Mouse (Mus musculus) midbrain, embryonic 10.5 days (tissue): ENCODE results near the gene Myom1. TPM values are rescaled to one million over a fixed set of nuclear protein-coding genes. Genes with fewer than 3 reads are reported as not detected.

Source experiments
- DNase-seq: peaks from one replicate; pipeline ENCODE4 v3.0.0-alpha.2; 2017; ENCODE audit warnings: low spot score
- H3K27ac ChIP-seq: fragments of 300-500 bp; sonication (generic); replicated peaks from 2 replicates; pipeline ENCODE4 v1.5.1; 2016; ENCODE audit warnings: mild to moderate bottlenecking
- H3K27me3 ChIP-seq: fragments of 300-500 bp; sonication (generic); 2 replicates; pipeline ENCODE4 v1.6.1; 2016; ENCODE audit warnings: low read depth, mild to moderate bottlenecking; ENCODE audit not compliant: poor library complexity, severe bottlenecking
- H3K36me3 ChIP-seq: fragments of 300-500 bp; sonication (generic); 2 replicates; pipeline ENCODE4 v1.6.1; 2016; ENCODE audit warnings: mild to moderate bottlenecking, moderate library complexity
- H3K4me1 ChIP-seq: fragments of 300-500 bp; sonication (generic); 2 replicates; pipeline ENCODE4 v1.6.1; 2016
- H3K4me3 ChIP-seq: fragments of 300-500 bp; sonication (generic); 2 replicates; pipeline ENCODE4 v1.5.1; 2016; ENCODE audit warnings: mild to moderate bottlenecking, moderate library complexity
- H3K9me3 ChIP-seq: fragments of 300-500 bp; sonication (generic); replicated peaks from 2 replicates; pipeline ENCODE4 v1.6.1; 2016; ENCODE audit warnings: mild to moderate bottlenecking
- WGBS: fragments of 180-500 bp; shearing (Covaris S2); methylation state at CpG from one replicate; pipeline ENCODE4 v1.1.7; 2016; 5-methylcytosine and 5-hydroxymethylcytosine counted together
- polyA plus RNA-seq: library from polyadenylated mRNA; unstranded; fragments of >200 nt; fragmentation: Nextera tagmentation; extraction: Ambion mirVana; gene quantifications from 2 replicates; pipeline ENCODE4 v1.2.1, GENCODE M21; 2016

Myom1 gene
- polyA plus RNA-seq, 1 experiment from 2014 or later = 1.7 TPM

DNA sequence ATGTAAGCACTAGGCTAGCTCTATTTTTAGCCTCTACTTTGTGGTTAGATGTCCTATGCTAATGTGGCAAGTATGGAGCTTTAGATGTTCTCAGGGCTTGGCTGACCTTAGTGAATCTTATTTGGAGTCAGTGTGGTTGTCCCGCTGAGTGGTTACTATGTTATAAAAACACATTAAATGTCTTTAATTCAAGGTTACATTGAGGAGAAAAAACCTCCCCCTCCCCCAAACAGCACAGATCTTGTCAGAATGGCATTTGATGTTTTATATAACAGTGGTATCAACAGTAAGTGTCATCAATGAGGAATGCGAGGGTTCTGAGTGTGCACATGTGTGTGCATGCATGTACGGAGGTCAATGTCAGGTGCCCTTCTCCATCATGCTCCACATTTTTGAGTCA is 24.8 kb downstream of the Myom1 start:
- WGBS = 92% methylated on average over 3 of the region's 3 CpGs
- Histone ChIP-seq H3K27me3 (no peaks in the 10 kb centered on the region), H3K9me3 (no peaks in the 10 kb centered on the region), H3K4me3 (no peak overlapping the region), H3K4me1 (0 out of 2 replicates have a peak, but pooled peaks cover 2% of the 10 kb centered on the region), H3K27ac (no peak overlapping the region), H3K36me3 (no peaks in the 10 kb centered on the region)
- no peak for DNase-seq

DNA sequence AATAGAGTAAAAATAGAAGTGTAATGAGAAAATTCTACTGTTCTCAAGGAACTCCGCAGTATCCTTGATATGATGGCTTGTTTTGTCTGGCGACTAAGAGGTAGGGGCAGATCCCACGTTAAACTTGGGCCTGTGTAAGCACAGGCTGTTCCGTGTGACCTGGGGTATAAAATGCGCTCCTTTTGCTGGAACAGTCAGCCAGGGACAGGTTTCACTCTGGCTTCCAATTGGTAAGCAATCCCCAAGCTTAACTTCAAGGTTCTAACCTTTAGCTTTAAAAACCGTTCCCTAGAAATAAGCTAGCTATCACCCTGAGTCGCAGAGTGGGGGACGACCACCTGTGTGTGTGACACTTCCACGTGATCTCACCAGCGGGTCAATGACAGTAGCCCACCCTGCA is 30.3 kb downstream of the Myom1 start:
- DNase-seq = no peak
- 85% methylated on average over 10 of the region's 10 CpGs for WGBS
- H3K4me3 ChIP-seq = no peak overlapping the region
- no peaks in the 10 kb centered on the region for H3K4me1 ChIP-seq
- no peaks in the 10 kb centered on the region for H3K27me3 ChIP-seq
- H3K36me3 ChIP-seq = no peaks in the 10 kb centered on the region
- no peaks in the 10 kb centered on the region for H3K9me3 ChIP-seq
- H3K27ac ChIP-seq = no peak overlapping the region

GRCm38 (mm10) chr17:71034472-71034871 is 32.0 kb downstream of the Myom1 start:
- no peak overlapping the region for H3K4me3 ChIP-seq
- no peaks in the 10 kb centered on the region for H3K9me3 ChIP-seq
- no peak for DNase-seq
- no peaks in the 10 kb centered on the region for H3K36me3 ChIP-seq
- peaks cover under 1% of the 10 kb centered on the region for H3K4me1 ChIP-seq
- 91% methylated on average over 5 of the region's 5 CpGs for WGBS
- H3K27me3 ChIP-seq = no peaks in the 10 kb centered on the region
- no peak overlapping the region for H3K27ac ChIP-seq

- no peak overlapping the region for H3K4me3 ChIP-seq
- no peak for DNase-seq
- H3K27ac ChIP-seq = no peak overlapping the region
- H3K27me3 ChIP-seq = no peaks in the 10 kb centered on the region
- WGBS = 91% methylated on average over 7 of the region's 7 CpGs
- H3K4me1 ChIP-seq = peaks cover 14% of the 10 kb centered on the region
- no peaks in the 10 kb centered on the region for H3K36me3 ChIP-seq
- H3K9me3 ChIP-seq = no peaks in the 10 kb centered on the region
These were observed 34.8 kb downstream of the Myom1 start for GRCm38 (mm10) chr17:71037188-71037587.

GRCm38 (mm10) chr17:71038812-71039211 is 36.4 kb downstream of the Myom1 start:
- Histone ChIP-seq H3K4me1 (peaks cover 14% of the 10 kb centered on the region), H3K4me3 (no peak overlapping the region), H3K27me3 (no peaks in the 10 kb centered on the region), H3K36me3 (no peaks in the 10 kb centered on the region), H3K9me3 (no peaks in the 10 kb centered on the region), H3K27ac (no peak overlapping the region)
- DNase-seq = no peak
- 85% methylated on average over 5 of the region's 5 CpGs for WGBS

DNA sequence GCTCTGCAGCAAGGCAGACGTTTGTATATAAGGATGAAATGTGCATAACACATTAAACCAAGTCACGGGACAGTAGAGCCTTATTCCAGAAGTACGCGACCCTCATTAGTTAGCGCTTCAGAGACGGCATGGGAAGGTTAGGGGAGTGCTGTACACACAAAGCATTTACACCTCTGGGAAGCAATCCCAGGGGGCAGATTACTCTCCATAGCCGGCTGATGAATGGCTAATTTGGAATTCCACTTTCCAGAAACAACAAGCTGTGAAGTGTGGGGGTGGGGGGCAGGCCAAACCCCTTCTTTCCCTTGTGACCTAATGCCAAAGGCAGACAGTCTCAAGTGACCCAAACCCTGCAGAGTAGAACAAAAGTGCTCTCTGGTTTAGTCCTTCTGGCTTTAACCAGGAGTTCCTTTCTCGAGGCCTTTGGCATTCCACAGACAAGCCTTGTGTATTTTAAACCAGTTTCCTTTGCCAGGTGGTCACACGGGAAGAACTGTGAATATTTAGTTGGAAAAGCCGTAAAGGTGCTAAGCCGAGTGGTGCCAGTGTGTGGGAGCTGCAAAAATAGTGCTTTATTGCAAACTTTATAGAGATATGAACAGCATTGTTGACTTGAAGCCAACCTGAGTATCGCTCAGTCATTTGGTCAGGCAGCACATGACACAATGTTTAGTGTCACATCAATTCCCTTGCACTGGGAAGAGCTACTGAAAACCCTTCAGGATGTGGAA is 37.6 kb downstream of the Myom1 start:
- peak; percentile 32 for DNase-seq
- H3K27ac ChIP-seq = no peak overlapping the region
- no peaks in the 10 kb centered on the region for H3K36me3 ChIP-seq

GRCm38 (mm10) chr17:71040582-71040880 is 38.1 kb downstream of the Myom1 start:
- peaks cover 14% of the 10 kb centered on the region for H3K4me1 ChIP-seq
- no peaks in the 10 kb centered on the region for H3K9me3 ChIP-seq
- no peaks in the 10 kb centered on the region for H3K27me3 ChIP-seq
- WGBS = 65% methylated on average over 5 of the region's 5 CpGs
- H3K27ac ChIP-seq = no peak overlapping the region
- no peak for DNase-seq
- no peak overlapping the region for H3K4me3 ChIP-seq
- H3K36me3 ChIP-seq = no peaks in the 10 kb centered on the region

More for the DNA sequence above, 37.6 kb downstream of the Myom1 start:
- no peaks in the 10 kb centered on the region for H3K27me3 ChIP-seq
- no peak overlapping the region for H3K4me3 ChIP-seq
- no peaks in the 10 kb centered on the region for H3K9me3 ChIP-seq
- WGBS = 30% methylated on average over 12 of the region's 12 CpGs
- peaks cover 14% of the 10 kb centered on the region for H3K4me1 ChIP-seq

- no peaks in the 10 kb centered on the region for H3K9me3 ChIP-seq
- H3K4me1 ChIP-seq = peaks cover 14% of the 10 kb centered on the region
- no peaks in the 10 kb centered on the region for H3K27me3 ChIP-seq
- 100% methylated on average over 1 of the region's 1 CpGs for WGBS
- DNase-seq = no peak
- H3K4me3 ChIP-seq = no peak overlapping the region
- no peaks in the 10 kb centered on the region for H3K36me3 ChIP-seq
- no peak overlapping the region for H3K27ac ChIP-seq
These were observed 40.2 kb downstream of the Myom1 start for GRCm38 (mm10) chr17:71042645-71043044.

DNA sequence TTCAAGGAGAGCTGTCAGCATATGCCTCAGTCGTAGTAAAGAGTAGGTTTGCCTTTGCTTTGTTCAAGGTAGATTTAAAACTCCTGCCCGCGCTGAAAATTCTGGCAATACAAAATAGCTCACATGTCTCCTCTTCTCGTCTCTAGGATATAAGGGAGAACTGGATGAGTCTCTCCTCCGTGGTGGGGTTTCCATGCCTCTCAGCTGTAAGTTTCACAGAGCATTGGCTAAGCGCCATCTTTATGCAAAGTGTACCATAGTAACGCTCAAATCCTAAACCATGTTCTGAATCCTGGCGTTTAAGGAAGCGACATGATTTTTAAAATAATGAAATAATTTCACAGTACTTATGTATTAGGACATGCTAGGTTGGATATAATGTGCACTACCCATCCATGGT is 43.2 kb downstream of the Myom1 start:
- Histone ChIP-seq H3K4me3 (no peak overlapping the region), H3K9me3 (no peaks in the 10 kb centered on the region), H3K4me1 (peaks cover 2% of the 10 kb centered on the region; the same call in 1 of the 2 replicates), H3K36me3 (no peaks in the 10 kb centered on the region), H3K27ac (no peak overlapping the region), H3K27me3 (no peaks in the 10 kb centered on the region)
- WGBS = 86% methylated on average over 9 of the region's 9 CpGs
- no peak for DNase-seq

- 92% methylated on average over 4 of the region's 4 CpGs for WGBS
- Histone ChIP-seq H3K27ac (no peak overlapping the region), H3K9me3 (no peaks in the 10 kb centered on the region), H3K27me3 (no peaks in the 10 kb centered on the region), H3K4me3 (no peak overlapping the region), H3K36me3 (no peaks in the 10 kb centered on the region), H3K4me1 (no peaks in the 10 kb centered on the region)
- DNase-seq = no peak
These were observed 44.4 kb downstream of the Myom1 start for GRCm38 (mm10) chr17:71046856-71047255.

DNA sequence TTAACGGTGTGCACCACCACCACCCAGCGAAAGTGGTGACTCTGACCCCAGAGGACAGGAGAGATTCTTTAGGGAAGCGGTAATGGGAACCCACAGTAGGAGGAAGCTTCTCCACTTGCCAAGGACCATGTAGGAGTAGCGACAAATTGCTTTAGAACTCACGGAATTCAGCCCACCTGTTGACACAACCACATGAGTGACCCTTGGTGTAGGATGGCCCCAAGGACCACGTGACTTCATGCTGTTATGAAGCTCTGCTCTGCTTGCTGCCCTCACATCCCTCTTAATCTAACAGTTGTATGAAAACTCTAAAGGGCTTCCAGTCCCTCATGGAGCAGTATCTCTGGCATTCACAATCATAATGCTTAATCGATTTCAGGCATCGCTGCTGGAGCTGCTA is 46.9 kb downstream of the Myom1 start:
- no peak overlapping the region for H3K27ac ChIP-seq
- DNase-seq = no peak
- H3K27me3 ChIP-seq = no peaks in the 10 kb centered on the region
- H3K4me3 ChIP-seq = no peak overlapping the region
- H3K9me3 ChIP-seq = no peaks in the 10 kb centered on the region
- H3K36me3 ChIP-seq = no peaks in the 10 kb centered on the region
- WGBS = 84% methylated on average over 8 of the region's 8 CpGs
- H3K4me1 ChIP-seq = no peaks in the 10 kb centered on the region

- Histone ChIP-seq H3K4me3 (no peak overlapping the region), H3K4me1 (no peaks in the 10 kb centered on the region), H3K9me3 (no peaks in the 10 kb centered on the region), H3K27me3 (no peaks in the 10 kb centered on the region), H3K27ac (no peak overlapping the region), H3K36me3 (no peaks in the 10 kb centered on the region)
- WGBS = 88% methylated on average over 6 of the region's 6 CpGs
- DNase-seq = no peak
These were observed 50.8 kb downstream of the Myom1 start for GRCm38 (mm10) chr17:71053134-71053708.

- 90% methylated on average over 8 of the region's 8 CpGs for WGBS
- Histone ChIP-seq H3K27me3 (no peaks in the 10 kb centered on the region), H3K4me3 (no peak overlapping the region), H3K36me3 (no peaks in the 10 kb centered on the region), H3K27ac (no peak overlapping the region), H3K9me3 (no peaks in the 10 kb centered on the region), H3K4me1 (no peaks in the 10 kb centered on the region)
- DNase-seq = no peak
These were observed 52.9 kb downstream of the Myom1 start for GRCm38 (mm10) chr17:71055203-71055894.
